Mouse (Mus musculus) midbrain, embryonic 10.5 days (tissue): ENCODE measurements around the gene Rarb. TPM values are rescaled to one million over a fixed set of nuclear protein-coding genes. Genes with fewer than 3 reads are reported as not detected.

Experiments used
- DNase-seq: peaks from one replicate; pipeline ENCODE4 v3.0.0-alpha.2; 2017; ENCODE audit warnings: low spot score
- H3K27ac ChIP-seq: fragments of 300-500 bp; sonication (generic); replicated peaks from 2 replicates; pipeline ENCODE4 v1.5.1; 2016; ENCODE audit warnings: mild to moderate bottlenecking
- H3K27me3 ChIP-seq: fragments of 300-500 bp; sonication (generic); 2 replicates; pipeline ENCODE4 v1.6.1; 2016; ENCODE audit warnings: low read depth, mild to moderate bottlenecking; ENCODE audit not compliant: poor library complexity, severe bottlenecking
- H3K36me3 ChIP-seq: fragments of 300-500 bp; sonication (generic); 2 replicates; pipeline ENCODE4 v1.6.1; 2016; ENCODE audit warnings: mild to moderate bottlenecking, moderate library complexity
- H3K4me1 ChIP-seq: fragments of 300-500 bp; sonication (generic); 2 replicates; pipeline ENCODE4 v1.6.1; 2016
- H3K4me3 ChIP-seq: fragments of 300-500 bp; sonication (generic); 2 replicates; pipeline ENCODE4 v1.5.1; 2016; ENCODE audit warnings: mild to moderate bottlenecking, moderate library complexity
- H3K9me3 ChIP-seq: fragments of 300-500 bp; sonication (generic); replicated peaks from 2 replicates; pipeline ENCODE4 v1.6.1; 2016; ENCODE audit warnings: mild to moderate bottlenecking
- WGBS: fragments of 180-500 bp; shearing (Covaris S2); methylation state at CpG from one replicate; pipeline ENCODE4 v1.1.7; 2016; 5-methylcytosine and 5-hydroxymethylcytosine counted together
- polyA plus RNA-seq: library from polyadenylated mRNA; unstranded; fragments of >200 nt; fragmentation: Nextera tagmentation; extraction: Ambion mirVana; gene quantifications from 2 replicates; pipeline ENCODE4 v1.2.1, GENCODE M21; 2016

The Rarb gene
- polyA plus RNA-seq, 1 experiment from 2014 or later, result 10.7 TPM

GRCm38 (mm10) chr14:16528631-16529030, 290.3 kb downstream of the Rarb start:
- WGBS, result 76% methylated on average over 2 of the region's 2 CpGs
- no peak overlapping the region for H3K4me3 ChIP-seq
- H3K9me3 ChIP-seq, result no peaks in the 10 kb centered on the region

GRCm38 (mm10) chr14:16526120-16526519, 292.8 kb downstream of the Rarb start:
- WGBS, result 86% methylated on average over 3 of the region's 3 CpGs
- no peaks in the 10 kb centered on the region for H3K9me3 ChIP-seq
- H3K36me3 ChIP-seq, result no peaks in the 10 kb centered on the region
- no peaks in the 10 kb centered on the region for H3K4me1 ChIP-seq
- no peak overlapping the region for H3K27ac ChIP-seq
- DNase-seq, result no peak
- no peak overlapping the region for H3K4me3 ChIP-seq
- H3K27me3 ChIP-seq, result no peaks in the 10 kb centered on the region

More at GRCm38 (mm10) chr14:16528631-16529030, 290.3 kb downstream of the Rarb start:
- Histone ChIP-seq H3K27ac (no peak overlapping the region), H3K27me3 (no peaks in the 10 kb centered on the region), H3K4me1 (no peaks in the 10 kb centered on the region), H3K36me3 (no peaks in the 10 kb centered on the region)
- DNase-seq, result no peak

GRCm38 (mm10) chr14:16525137-16525924, 293.6 kb downstream of the Rarb start:
- Histone ChIP-seq H3K36me3 (no peaks in the 10 kb centered on the region), H3K9me3 (no peaks in the 10 kb centered on the region), H3K4me3 (no peak overlapping the region), H3K27me3 (no peaks in the 10 kb centered on the region), H3K4me1 (no peaks in the 10 kb centered on the region), H3K27ac (no peak overlapping the region)
- no peak for DNase-seq
- WGBS, result 88% methylated on average over 5 of the region's 5 CpGs

- Histone ChIP-seq H3K4me3 (no peak overlapping the region), H3K4me1 (0 out of 2 replicates have a peak, but pooled peaks cover 2% of the 10 kb centered on the region), H3K27me3 (no peaks in the 10 kb centered on the region), H3K9me3 (no peaks in the 10 kb centered on the region), H3K27ac (no peak overlapping the region), H3K36me3 (no peaks in the 10 kb centered on the region)
- WGBS, result 94% methylated on average over 3 of the region's 3 CpGs
- DNase-seq, result no peak
Measured at GRCm38 (mm10) chr14:16522852-16523251, 296.1 kb downstream of the Rarb start.

- H3K36me3 ChIP-seq, result no peaks in the 10 kb centered on the region
- no peak overlapping the region for H3K4me3 ChIP-seq
- no peak overlapping the region for H3K27ac ChIP-seq
- no peak for DNase-seq
- peaks cover 11% of the 10 kb centered on the region; the same call in 1 of the 2 replicates for H3K4me1 ChIP-seq
- no peaks in the 10 kb centered on the region for H3K9me3 ChIP-seq
- WGBS, result 83% methylated on average over 8 of the region's 8 CpGs
- no peaks in the 10 kb centered on the region for H3K27me3 ChIP-seq
Measured at GRCm38 (mm10) chr14:16519588-16520167, 299.3 kb downstream of the Rarb start.

- DNase-seq, result no peak
- Histone ChIP-seq H3K36me3 (no peaks in the 10 kb centered on the region), H3K4me1 (peaks cover 11% of the 10 kb centered on the region; the same call in 1 of the 2 replicates), H3K27me3 (no peaks in the 10 kb centered on the region), H3K9me3 (no peaks in the 10 kb centered on the region), H3K4me3 (no peak overlapping the region), H3K27ac (no peak overlapping the region)
Measured at GRCm38 (mm10) chr14:16517958-16518357, 301.0 kb downstream of the Rarb start.

GRCm38 (mm10) chr14:16515731-16516130, 303.2 kb downstream of the Rarb start:
- 75% methylated on average over 3 of the region's 3 CpGs for WGBS
- no peak for DNase-seq

GRCm38 (mm10) chr14:16510574-16510973, 308.4 kb downstream of the Rarb start:
- Histone ChIP-seq H3K36me3 (0 out of 2 replicates have a peak, but pooled peaks cover 4% of the 10 kb centered on the region), H3K4me3 (no peak overlapping the region), H3K4me1 (no peaks in the 10 kb centered on the region), H3K27me3 (no peaks in the 10 kb centered on the region), H3K9me3 (no peaks in the 10 kb centered on the region), H3K27ac (no peak overlapping the region)
- DNase-seq, result no peak
- WGBS, result 74% methylated on average over 4 of the region's 4 CpGs

More at GRCm38 (mm10) chr14:16515731-16516130, 303.2 kb downstream of the Rarb start:
- Histone ChIP-seq H3K27ac (no peak overlapping the region), H3K9me3 (no peaks in the 10 kb centered on the region), H3K36me3 (no peaks in the 10 kb centered on the region), H3K4me3 (no peak overlapping the region), H3K27me3 (no peaks in the 10 kb centered on the region), H3K4me1 (peaks cover 11% of the 10 kb centered on the region; the same call in 1 of the 2 replicates)

GRCm38 (mm10) chr14:16509825-16510224, 309.1 kb downstream of the Rarb start:
- Histone ChIP-seq H3K9me3 (no peaks in the 10 kb centered on the region), H3K4me3 (no peak overlapping the region), H3K27me3 (no peaks in the 10 kb centered on the region), H3K27ac (no peak overlapping the region), H3K36me3 (0 out of 2 replicates have a peak, but pooled peaks cover 4% of the 10 kb centered on the region), H3K4me1 (no peaks in the 10 kb centered on the region)
- no peak for DNase-seq
- 84% methylated on average over 4 of the region's 4 CpGs for WGBS

- DNase-seq, result no peak
- no peaks in the 10 kb centered on the region for H3K27me3 ChIP-seq
- H3K27ac ChIP-seq, result no peak overlapping the region
- no peaks in the 10 kb centered on the region for H3K9me3 ChIP-seq
- H3K36me3 ChIP-seq, result 0 out of 2 replicates have a peak, but pooled peaks cover 4% of the 10 kb centered on the region
- H3K4me3 ChIP-seq, result no peak overlapping the region
- no peaks in the 10 kb centered on the region for H3K4me1 ChIP-seq
- 93% methylated on average over 7 of the region's 7 CpGs for WGBS
Measured at GRCm38 (mm10) chr14:16508760-16509159, 310.2 kb downstream of the Rarb start.

GRCm38 (mm10) chr14:16497226-16497661, 321.7 kb downstream of the Rarb start:
- 72% methylated on average over 2 of the region's 2 CpGs for WGBS
- no peaks in the 10 kb centered on the region for H3K9me3 ChIP-seq
- H3K4me3 ChIP-seq, result no peak overlapping the region
- no peaks in the 10 kb centered on the region for H3K27me3 ChIP-seq
- no peaks in the 10 kb centered on the region for H3K36me3 ChIP-seq
- no peak overlapping the region for H3K27ac ChIP-seq
- no peak for DNase-seq
- no peaks in the 10 kb centered on the region for H3K4me1 ChIP-seq

GRCm38 (mm10) chr14:16483656-16484380, 335.1 kb downstream of the Rarb start:
- 69% methylated on average over 8 of the region's 8 CpGs for WGBS
- H3K27me3 ChIP-seq, result no peaks in the 10 kb centered on the region
- no peak overlapping the region for H3K4me3 ChIP-seq
- H3K4me1 ChIP-seq, result peaks cover 3% of the 10 kb centered on the region; the same call in 1 of the 2 replicates
- no peaks in the 10 kb centered on the region for H3K9me3 ChIP-seq
- H3K36me3 ChIP-seq, result no peaks in the 10 kb centered on the region
- no peak overlapping the region for H3K27ac ChIP-seq
- no peak for DNase-seq
